Mouse (Mus musculus) T-helper 1 cell (primary cell): ENCODE results near the gene Rps6ka4.

Experiments
- in situ Hi-C: fragments of 300-600 bp; cut with MboI, MseI; formaldehyde crosslinking; loops from one replicate; pipeline ENCODE4 v1.15.1; 2025; ENCODE audit warnings: high pct_unique_total_duplicates

Gene Rps6ka4

GRCm38 (mm10) chr19:6852393-6853305, 12.2 kb upstream of the Rps6ka4 start:
- in situ Hi-C loops = no loop called here

- in situ Hi-C loops = no loop called here
Observed at GRCm38 (mm10) chr19:6851497-6851896, 11.1 kb upstream of the Rps6ka4 start.

DNA sequence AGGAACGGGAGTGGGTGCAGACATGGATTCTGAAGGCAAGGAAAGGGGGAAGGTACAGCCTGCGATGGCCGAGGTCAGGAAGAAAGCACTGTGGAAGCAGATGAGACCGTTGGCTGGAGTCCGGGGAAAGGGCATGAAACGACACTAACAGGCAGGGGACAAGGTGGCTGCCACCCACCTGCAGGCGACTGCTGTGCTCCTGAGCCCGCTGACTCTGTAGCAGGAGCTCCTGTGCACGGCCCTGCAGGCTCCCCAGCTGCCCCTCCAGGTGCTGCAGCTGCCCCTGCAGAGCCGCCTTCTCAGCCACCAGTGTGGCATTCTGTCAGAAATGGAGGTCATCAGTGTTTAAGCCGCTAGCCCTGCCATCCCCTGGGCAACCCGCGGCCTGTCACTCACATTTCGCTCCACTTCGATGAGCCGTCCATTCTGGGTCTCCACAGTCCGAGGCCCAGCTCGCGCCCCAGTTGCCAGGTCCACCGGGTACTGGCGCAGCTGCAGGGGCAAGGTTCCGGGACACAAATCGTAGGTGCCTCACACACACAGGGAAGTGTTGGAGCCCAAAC, 9.2 kb upstream of the Rps6ka4 start:
- in situ Hi-C loops = loop anchor here (25.0 kb wide), 1 partner anchor 437 kb away; the partner anchor contains the start of gene Nrxn2

DNA sequence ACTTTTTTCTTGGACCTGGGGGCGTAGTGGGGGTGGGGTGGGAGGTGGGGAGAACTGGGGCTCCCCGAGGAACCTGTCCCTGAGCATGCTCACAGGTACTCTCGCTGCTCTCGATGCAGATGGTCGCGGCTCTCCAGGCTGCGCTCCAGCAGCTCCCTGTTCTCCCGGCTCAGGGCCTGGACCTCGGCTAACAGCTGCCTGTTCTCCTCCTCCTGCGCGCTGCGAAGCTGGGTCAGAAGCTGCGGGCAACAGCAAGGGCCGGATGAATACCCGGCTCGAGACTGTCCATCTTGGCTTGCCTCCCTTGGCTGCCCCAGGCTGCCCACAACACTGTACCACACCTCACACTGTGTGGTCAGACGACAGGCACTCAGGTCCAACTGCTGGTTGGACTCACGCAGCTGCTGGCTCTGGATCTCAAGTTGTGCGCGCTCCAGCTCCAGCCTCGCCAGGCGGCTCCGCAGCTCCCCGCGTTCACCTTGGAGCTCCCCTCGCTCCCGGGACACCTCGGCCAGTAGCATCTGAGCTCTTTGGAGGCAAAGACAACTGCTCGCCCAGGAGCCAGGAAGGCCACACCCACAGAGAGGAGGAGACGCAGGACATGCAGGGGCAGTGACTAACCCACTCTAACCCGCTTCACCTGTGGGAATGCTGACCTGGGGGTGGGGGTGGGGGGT, 7.5 kb upstream of the Rps6ka4 start:
- in situ Hi-C loops = loop anchor here (25.0 kb wide), 1 partner anchor 436 kb away; the partner anchor contains the start of gene Nrxn2

DNA sequence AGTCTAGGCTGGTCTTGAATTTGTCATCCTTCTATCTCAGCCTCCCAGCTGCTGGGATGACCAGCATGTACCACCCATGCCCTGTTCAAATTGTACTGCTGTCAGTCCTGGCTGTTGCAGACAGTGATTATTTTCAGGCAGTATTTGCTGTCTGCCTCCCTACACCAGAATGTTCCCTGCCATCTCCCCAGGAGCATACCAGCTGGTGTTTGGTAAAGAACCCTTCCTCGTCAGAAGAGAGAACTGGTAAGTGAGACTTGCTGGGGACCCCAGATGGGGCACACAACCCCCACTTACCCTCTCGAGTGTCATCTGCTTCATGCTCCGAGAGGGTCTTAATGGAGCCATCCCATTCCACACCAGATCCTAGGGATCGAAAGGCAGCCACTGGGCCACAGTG, 5.6 kb upstream of the Rps6ka4 start:
- in situ Hi-C loops = loop anchor here (25.0 kb wide), 1 partner anchor 434 kb away; the partner anchor contains the start of gene Nrxn2

GRCm38 (mm10) chr19:6842353-6842752, 1.9 kb upstream of the Rps6ka4 start:
- in situ Hi-C loops = loop anchor here (25.0 kb wide), 1 partner anchor 430 kb away; the partner anchor contains the start of gene Nrxn2

DNA sequence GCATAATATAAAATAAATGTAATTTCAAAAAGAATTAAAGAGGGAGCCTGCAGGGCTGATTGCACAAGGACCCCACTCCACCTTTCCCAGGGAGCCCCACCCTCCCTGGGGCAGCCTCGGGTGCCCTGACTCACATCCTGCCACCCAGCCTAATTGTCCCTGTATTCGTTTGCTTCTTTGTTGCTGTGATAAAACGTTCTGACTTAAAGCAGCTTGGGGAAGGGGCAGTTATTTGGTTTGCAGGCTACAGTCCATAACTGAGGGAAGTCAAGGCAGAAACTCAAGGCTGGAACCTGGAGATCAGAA, 809 bp upstream of the Rps6ka4 start:
- in situ Hi-C loops = loop anchor here (25.0 kb wide), 1 partner anchor 429 kb away; the partner anchor contains the start of gene Nrxn2

- in situ Hi-C loops = loop anchor here (10.0 to 25.0 kb wide), 2 partner anchors 185 to 428 kb away; partner anchors contain the start of gene Nrxn2
Observed at GRCm38 (mm10) chr19:6839615-6840474, 591 bp downstream of the Rps6ka4 start.

- in situ Hi-C loops = loop anchor here (10.0 to 25.0 kb wide), 2 partner anchors 178 to 420 kb away; partner anchors contain the start of gene Nrxn2
Observed at GRCm38 (mm10) chr19:6832363-6832762, 8.1 kb downstream of the Rps6ka4 start.

DNA sequence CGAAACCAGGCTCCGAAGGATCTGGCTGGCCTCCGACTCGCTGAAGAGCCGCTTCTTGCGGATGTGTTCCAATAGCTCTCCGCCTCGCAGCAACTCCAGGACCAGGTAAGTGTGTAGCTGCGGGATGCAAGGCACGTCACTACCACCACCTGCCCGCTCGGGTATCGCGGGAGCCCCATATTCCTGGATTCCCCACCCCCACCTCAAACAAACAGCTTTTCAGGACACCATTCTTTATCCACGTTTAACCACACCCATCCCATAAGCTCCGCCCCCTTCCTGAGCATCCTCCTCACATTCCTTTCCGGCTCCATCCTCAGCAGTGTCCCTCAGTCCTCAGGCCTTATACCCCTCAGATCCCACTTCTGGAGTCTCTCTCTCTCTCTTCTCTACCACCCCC, 9.1 kb downstream of the Rps6ka4 start:
- in situ Hi-C loops = loop anchor here (10.0 to 25.0 kb wide), 2 partner anchors 177 to 419 kb away; partner anchors contain the start of gene Nrxn2

GRCm38 (mm10) chr19:6830556-6831316, 9.7 kb downstream of the Rps6ka4 start:
- in situ Hi-C loops = loop anchor here (10.0 to 25.0 kb wide), 2 partner anchors 176 to 418 kb away; partner anchors contain the start of gene Nrxn2

DNA sequence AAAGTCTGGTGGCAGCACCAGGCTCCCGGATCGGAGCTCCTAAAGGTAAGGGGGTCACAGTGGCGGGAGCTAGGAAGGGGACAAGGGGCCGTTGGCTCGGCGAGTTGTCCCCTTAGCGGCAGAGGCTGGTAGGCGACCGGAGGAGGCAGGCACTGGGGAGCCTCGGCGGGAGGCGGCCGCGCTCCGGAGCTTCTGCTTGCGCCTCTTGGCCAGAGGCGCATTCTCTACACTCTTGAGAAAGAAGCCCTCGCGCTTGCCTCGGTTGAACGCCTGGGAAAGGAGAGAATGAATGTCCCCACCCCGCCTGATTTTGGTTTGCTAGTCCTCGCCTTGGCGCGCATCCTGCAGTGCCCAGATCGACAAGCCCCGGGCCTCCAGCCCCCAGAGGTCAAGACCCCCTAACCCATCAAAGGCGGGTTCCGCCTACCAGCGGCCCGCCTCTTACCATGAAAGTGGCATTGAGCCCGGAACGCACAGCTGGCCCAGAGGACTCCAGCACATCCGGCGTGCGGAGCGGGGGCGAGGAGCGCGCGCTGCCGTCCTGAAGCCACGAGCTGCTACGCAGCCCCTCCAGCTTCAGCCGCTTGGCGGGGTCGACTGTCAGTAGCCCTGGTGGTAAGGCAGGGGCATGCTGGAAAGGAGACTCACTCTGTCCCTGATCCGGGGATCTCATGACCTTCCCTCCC, 10.4 kb downstream of the Rps6ka4 start:
- in situ Hi-C loops = loop anchor here (10.0 to 25.0 kb wide), 2 partner anchors 175 to 418 kb away; partner anchors contain the start of gene Nrxn2

DNA sequence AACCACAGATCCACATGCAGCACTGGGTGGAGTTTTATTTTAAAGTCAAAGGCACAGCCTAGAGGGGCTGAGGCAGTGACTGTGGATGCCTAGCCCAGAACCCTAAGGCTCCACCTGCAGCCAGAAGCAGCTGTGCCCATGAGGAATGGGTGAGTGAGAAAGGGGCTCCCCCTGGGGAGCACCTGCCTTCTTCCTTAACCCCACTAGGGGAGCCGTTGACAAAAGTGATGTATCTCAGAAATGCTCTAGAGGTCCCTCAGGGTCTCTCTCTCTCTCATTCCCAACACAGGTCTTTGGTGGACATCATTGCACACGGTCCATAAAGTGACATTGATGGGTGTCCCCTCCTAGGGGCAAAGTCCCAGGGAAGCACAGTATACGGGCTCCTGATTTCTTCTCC, 11.4 kb downstream of the Rps6ka4 start:
- in situ Hi-C loops = loop anchor here (25.0 kb wide), 1 partner anchor 417 kb away; the partner anchor contains the start of gene Nrxn2

GRCm38 (mm10) chr19:6826601-6827000, 13.8 kb downstream of the Rps6ka4 start:
- in situ Hi-C loops = loop anchor here (25.0 kb wide), 1 partner anchor 414 kb away; the partner anchor contains the start of gene Nrxn2

- in situ Hi-C loops = loop anchor here (25.0 kb wide), 1 partner anchor 413 kb away; the partner anchor contains the start of gene Nrxn2
Observed at GRCm38 (mm10) chr19:6825384-6825783, 15.1 kb downstream of the Rps6ka4 start.

DNA sequence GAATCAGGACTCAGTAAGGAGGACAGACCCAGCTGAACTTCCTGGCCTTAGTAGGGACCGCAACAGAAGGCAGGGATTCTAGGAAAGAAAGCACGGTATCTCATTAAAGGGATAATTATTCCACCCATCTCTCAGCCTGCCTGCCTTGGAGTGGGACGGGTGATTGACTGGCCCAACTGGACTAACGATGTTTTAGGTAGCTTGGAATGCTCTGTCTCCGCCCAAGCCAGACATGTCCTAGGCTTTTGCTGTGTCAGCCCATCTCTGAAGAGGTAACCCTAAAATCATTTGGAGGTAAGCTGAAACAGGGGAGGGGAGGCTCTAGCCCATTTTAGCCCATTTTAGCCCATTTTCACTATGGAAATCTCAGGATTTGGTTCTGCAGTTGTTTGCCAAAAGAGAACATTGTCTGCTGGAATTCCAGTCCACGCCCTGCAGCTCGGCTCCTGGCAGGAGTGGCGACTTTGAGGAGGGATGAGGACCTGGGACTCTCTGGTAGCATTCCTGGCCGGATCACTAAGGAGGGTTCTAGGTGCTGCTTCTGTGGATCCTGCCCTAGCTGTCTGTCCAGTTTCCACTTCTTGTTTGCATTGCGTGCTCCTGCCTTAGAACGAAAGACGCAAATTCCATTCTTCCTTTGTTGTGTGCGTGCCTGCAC, 19.8 kb downstream of the Rps6ka4 start:
- in situ Hi-C loops = loop anchor here (5.0 to 25.0 kb wide), 3 partner anchors 138 to 658 kb away; no protein-coding TSS in a partner anchor

GRCm38 (mm10) chr19:6819143-6819827, 21.2 kb downstream of the Rps6ka4 start:
- in situ Hi-C loops = loop anchor here (10.0 to 25.0 kb wide), 3 partner anchors 324 to 657 kb away; no protein-coding TSS in a partner anchor

GRCm38 (mm10) chr19:6814958-6815357, 25.5 kb downstream of the Rps6ka4 start:
- in situ Hi-C loops = loop anchor here (10.0 to 25.0 kb wide), 3 partner anchors 320 to 653 kb away; no protein-coding TSS in a partner anchor
